Mouse (Mus musculus) heart, adult 2 months (tissue): ENCODE measurements around the gene Il1rapl2. TPM values are rescaled to one million over a fixed set of nuclear protein-coding genes. Genes with fewer than 3 reads are reported as not detected.

ENCODE experiments used
- DNase-seq, 2 experiments: peaks; one replicate each; pipeline ENCODE4 v3.0.0; 2021
- H3K27ac ChIP-seq: fragments of 200-600 bp; 2 replicates; pipeline ENCODE4 v1.8.1; 2022
- H3K27me3 ChIP-seq: fragments of 200-500 bp; 2 replicates; pipeline ENCODE4 v1.6.1; 2012; ENCODE audit warnings: mild to moderate bottlenecking, low read length, inconsistent platforms, mixed read lengths; ENCODE audit not compliant: control insufficient read depth, insufficient read depth
- H3K36me3 ChIP-seq: fragments of 200-500 bp; 2 replicates; pipeline ENCODE4 v1.6.1; 2012; ENCODE audit warnings: low read length, inconsistent platforms; ENCODE audit not compliant: control insufficient read depth, insufficient read depth
- H3K4me1 ChIP-seq: fragments of 200-500 bp; 2 replicates; pipeline ENCODE4 v1.6.1; 2011; ENCODE audit warnings: low read length; ENCODE audit not compliant: control insufficient read depth, insufficient read depth
- H3K4me3 ChIP-seq: fragments of 200-600 bp; 2 replicates; pipeline ENCODE4 v1.8.1; 2022
- H3K79me2 ChIP-seq: fragments of 200-500 bp; replicated peaks from 2 replicates; pipeline ENCODE4 v1.6.1; 2012; ENCODE audit warnings: mild to moderate bottlenecking, inconsistent platforms, low read length, moderate library complexity, mixed read lengths; ENCODE audit not compliant: control insufficient read depth, insufficient read depth
- H3K9ac ChIP-seq: fragments of 200-500 bp; 2 replicates; pipeline ENCODE4 v1.6.1; 2012; ENCODE audit warnings: low read depth, mild to moderate bottlenecking, control low read depth, inconsistent platforms, low read length, mixed read lengths
- CTCF ChIP-seq: fragments of 200-600 bp; IDR thresholded peaks from 2 replicates; pipeline ENCODE4 v1.8.1; 2022; ENCODE audit warnings: antibody characterized with exemption, mild to moderate bottlenecking, moderate library complexity
- EP300 ChIP-seq: fragments of 200-500 bp; IDR thresholded peaks from 2 replicates; pipeline ENCODE4 v1.6.1; 2011; ENCODE audit warnings: low read depth, low read length, control low read depth; ENCODE audit not compliant: insufficient read depth
- POLR2A ChIP-seq: fragments of 200-500 bp; IDR thresholded peaks from 2 replicates; pipeline ENCODE4 v1.6.1; 2011; ENCODE audit warnings: mild to moderate bottlenecking, low read depth, low read length, control low read depth; ENCODE audit not compliant: insufficient read depth
- WGBS: fragments of 180-500 bp; shearing (Covaris S2); methylation state at CpG from one replicate; pipeline ENCODE4 v1.1.7; 2018; 5-methylcytosine and 5-hydroxymethylcytosine counted together
- intact Hi-C: fragments of 180-260 bp; cut with DNase I; formaldehyde crosslinking; loops from one replicate; pipeline ENCODE4 v1.15.1; 2025
- polyA plus RNA-seq: library from polyadenylated mRNA; depleted of rRNA; stranded (reverse); fragments of >200 nt; gene quantifications from 2 replicates; pipeline ENCODE4 v1.2.3, GENCODE M21; 2012
- total RNA-seq, 2 experiments: library from RNA; stranded (reverse); gene quantifications; 2 replicates each; pipeline ENCODE4 v1.2.3; 2021

The Il1rapl2 gene
- total and polyA plus RNA-seq, 3 experiments: not detected

GRCm38 (mm10) chrX:137687974-137688373 is 117.6 kb downstream of the Il1rapl2 start:
- 77% methylated on average over 1 of the region's 1 CpGs for WGBS

GRCm38 (mm10) chrX:137700006-137700405 is 129.6 kb downstream of the Il1rapl2 start:
- Histone ChIP-seq H3K36me3 (no peaks in the 10 kb centered on the region), H3K9ac (no peak overlapping the region), H3K27me3 (no peaks in the 10 kb centered on the region), H3K79me2 (no peaks in the 10 kb centered on the region), H3K4me3 (no peak overlapping the region), H3K4me1 (no peaks in the 10 kb centered on the region), H3K27ac (no peak overlapping the region)
- TF ChIP-seq CTCF (no peak), EP300 (no peak), POLR2A (no peak)
- DNase-seq: no peak
- 81% methylated on average over 2 of the region's 2 CpGs for WGBS
- intact Hi-C loops: no loop called here

More at GRCm38 (mm10) chrX:137687974-137688373, 117.6 kb downstream of the Il1rapl2 start:
- DNase-seq: no peak
- Histone ChIP-seq H3K4me3 (no peak overlapping the region), H3K79me2 (no peaks in the 10 kb centered on the region), H3K9ac (no peak overlapping the region), H3K27me3 (no peaks in the 10 kb centered on the region), H3K27ac (no peak overlapping the region), H3K36me3 (no peaks in the 10 kb centered on the region), H3K4me1 (no peaks in the 10 kb centered on the region)
- TF ChIP-seq CTCF: no peak
- TF ChIP-seq EP300: no peak
- no peak for TF ChIP-seq POLR2A
- intact Hi-C loops: no loop called here

- Histone ChIP-seq H3K4me1 (no peaks in the 10 kb centered on the region), H3K27ac (no peak overlapping the region), H3K9ac (no peak overlapping the region), H3K4me3 (no peak overlapping the region), H3K27me3 (no peaks in the 10 kb centered on the region), H3K79me2 (no peaks in the 10 kb centered on the region), H3K36me3 (no peaks in the 10 kb centered on the region)
- TF ChIP-seq EP300 (no peak), POLR2A (no peak), CTCF (no peak)
- intact Hi-C loops: no loop called here
- 72% methylated on average over 3 of the region's 3 CpGs for WGBS
- no peak for DNase-seq
Observed at GRCm38 (mm10) chrX:137755537-137755936, 185.1 kb downstream of the Il1rapl2 start.

GRCm38 (mm10) chrX:137805484-137806200 is 235.2 kb downstream of the Il1rapl2 start:
- no peaks in the 10 kb centered on the region for H3K36me3 ChIP-seq
- H3K9ac ChIP-seq: no peak overlapping the region
- H3K79me2 ChIP-seq: no peaks in the 10 kb centered on the region
- 65% methylated on average over 6 of the region's 6 CpGs for WGBS
- H3K4me1 ChIP-seq: no peaks in the 10 kb centered on the region
- DNase-seq: no peak
- no peak overlapping the region for H3K4me3 ChIP-seq
- H3K27ac ChIP-seq: no peak overlapping the region
- intact Hi-C loops: no loop called here
- TF ChIP-seq CTCF (no peak), EP300 (no peak), POLR2A (no peak)
- H3K27me3 ChIP-seq: no peaks in the 10 kb centered on the region

GRCm38 (mm10) chrX:137806231-137807114 is 236.1 kb downstream of the Il1rapl2 start:
- H3K79me2 ChIP-seq: no peaks in the 10 kb centered on the region
- H3K4me1 ChIP-seq: no peaks in the 10 kb centered on the region
- intact Hi-C loops: no loop called here
- H3K27ac ChIP-seq: no peak overlapping the region
- WGBS: 65% methylated on average over 4 of the region's 4 CpGs
- H3K9ac ChIP-seq: no peak overlapping the region
- H3K36me3 ChIP-seq: no peaks in the 10 kb centered on the region
- DNase-seq: no peak
- H3K4me3 ChIP-seq: no peak overlapping the region
- no peaks in the 10 kb centered on the region for H3K27me3 ChIP-seq
- no peak for TF ChIP-seq EP300
- no peak for TF ChIP-seq POLR2A
- no peak for TF ChIP-seq CTCF

GRCm38 (mm10) chrX:137809526-137809925 is 239.1 kb downstream of the Il1rapl2 start:
- DNase-seq: no peak
- no peak overlapping the region for H3K4me3 ChIP-seq
- H3K36me3 ChIP-seq: no peaks in the 10 kb centered on the region
- no peaks in the 10 kb centered on the region for H3K4me1 ChIP-seq
- TF ChIP-seq CTCF (no peak), POLR2A (no peak), EP300 (no peak)
- H3K27me3 ChIP-seq: no peaks in the 10 kb centered on the region
- no peaks in the 10 kb centered on the region for H3K79me2 ChIP-seq
- intact Hi-C loops: no loop called here
- H3K27ac ChIP-seq: no peak overlapping the region
- WGBS: 46% methylated on average over 3 of the region's 3 CpGs
- H3K9ac ChIP-seq: no peak overlapping the region
